Mouse (Mus musculus) ES-Bruce4 (cell line): ENCODE data around the gene Tdrd3. TPM values are rescaled to one million over a fixed set of nuclear protein-coding genes. Genes with fewer than 3 reads are reported as not detected.

Experiments used
- H3K27ac ChIP-seq: 2 replicates; pipeline ENCODE4 v1.5.1; 2012; ENCODE audit warnings: low read length, inconsistent platforms; ENCODE audit not compliant: insufficient read depth
- H3K27me3 ChIP-seq: 2 replicates; pipeline ENCODE4 v1.6.1; 2012; ENCODE audit warnings: mild to moderate bottlenecking, low read length, inconsistent platforms; ENCODE audit not compliant: control insufficient read depth, poor library complexity, insufficient read depth, severe bottlenecking
- H3K36me3 ChIP-seq: 2 replicates; pipeline ENCODE4 v1.6.1; 2012; ENCODE audit warnings: inconsistent platforms, mild to moderate bottlenecking, low read length, moderate library complexity; ENCODE audit not compliant: control insufficient read depth, poor library complexity, insufficient read depth, severe bottlenecking
- H3K4me1 ChIP-seq: one replicate; pipeline ENCODE4 v1.8.1; 2011; ENCODE audit warnings: low read length; ENCODE audit not compliant: control insufficient read depth, insufficient read depth
- H3K4me3 ChIP-seq: 2 replicates; pipeline ENCODE4 v1.5.1; 2011; ENCODE audit warnings: low read depth, mild to moderate bottlenecking, low read length
- H3K9ac ChIP-seq: 2 replicates; pipeline ENCODE4 v1.6.1; 2012; ENCODE audit warnings: low read depth, mild to moderate bottlenecking, inconsistent platforms; ENCODE audit not compliant: poor library complexity, severe bottlenecking
- H3K9me3 ChIP-seq: replicated peaks from 2 replicates; pipeline ENCODE4 v1.6.1; 2012; ENCODE audit warnings: mild to moderate bottlenecking, low read length, inconsistent platforms; ENCODE audit not compliant: control insufficient read depth, poor library complexity, insufficient read depth, severe bottlenecking
- CTCF ChIP-seq: IDR thresholded peaks from one replicate; pipeline ENCODE4 v1.8.1; 2011; ENCODE audit warnings: low read depth, low read length
- EP300 ChIP-seq: IDR thresholded peaks from 2 replicates; pipeline ENCODE4 v1.6.1; 2011; ENCODE audit warnings: low read depth, low read length; ENCODE audit not compliant: insufficient read depth
- POLR2A ChIP-seq: IDR thresholded peaks from one replicate; pipeline ENCODE4 v1.8.1; 2011; ENCODE audit warnings: low read length; ENCODE audit not compliant: insufficient read depth
- polyA plus RNA-seq: library from polyadenylated mRNA; stranded (reverse); fragments of >200 nt; gene quantifications from 2 replicates; pipeline ENCODE4 v1.2.4, GENCODE M21; 2011; ENCODE audit warnings: low read depth; ENCODE audit not compliant: missing spikeins, insufficient read depth, insufficient read length

The Tdrd3 gene
- polyA plus RNA-seq, 1 experiment = 20.1 TPM

DNA sequence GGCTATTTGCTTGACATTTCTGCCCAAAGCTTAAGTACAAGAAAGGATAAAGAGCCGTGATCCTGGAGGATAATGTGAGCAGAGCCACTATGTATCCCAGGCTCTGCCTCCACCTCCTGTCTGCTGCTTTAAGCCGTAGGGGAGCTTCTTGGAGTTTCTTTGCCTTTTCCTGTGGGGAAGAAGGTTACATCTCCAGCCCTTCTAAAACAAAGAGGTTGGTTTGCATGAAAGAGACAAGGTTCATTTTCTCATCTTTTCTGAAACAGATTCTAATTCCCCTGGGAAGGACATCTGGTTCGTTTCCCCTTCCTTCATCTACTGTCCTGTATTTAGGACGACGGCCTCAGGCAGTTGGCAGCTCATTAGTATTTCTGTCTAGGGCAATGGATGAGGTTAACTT lies 19.8 kb upstream of the Tdrd3 start:
- no peak for TF ChIP-seq EP300
- no peak for TF ChIP-seq POLR2A
- TF ChIP-seq CTCF = no peak
- H3K9ac ChIP-seq = no peak overlapping the region
- H3K4me1 ChIP-seq = no peaks in the 10 kb centered on the region
- no peak overlapping the region for H3K4me3 ChIP-seq
- peak overlapping the region; percentile 51; the same call in 1 of the 2 replicates for H3K27ac ChIP-seq
- H3K9me3 ChIP-seq = peaks cover 40% of the 10 kb centered on the region
- H3K36me3 ChIP-seq = no peaks in the 10 kb centered on the region
- H3K27me3 ChIP-seq = no peaks in the 10 kb centered on the region

GRCm38 (mm10) chr14:87415486-87415807 lies 992 bp upstream of the Tdrd3 start:
- Histone ChIP-seq H3K9me3 (no peaks in the 10 kb centered on the region), H3K4me3 (peak overlapping the region; percentile 63), H3K27ac (no peak overlapping the region), H3K4me1 (peaks cover 4% of the 10 kb centered on the region), H3K27me3 (no peaks in the 10 kb centered on the region), H3K36me3 (no peaks in the 10 kb centered on the region), H3K9ac (peak overlapping the region; percentile 67; the same call in 1 of the 2 replicates)
- TF ChIP-seq CTCF (no peak), EP300 (no peak), POLR2A (no peak)

DNA sequence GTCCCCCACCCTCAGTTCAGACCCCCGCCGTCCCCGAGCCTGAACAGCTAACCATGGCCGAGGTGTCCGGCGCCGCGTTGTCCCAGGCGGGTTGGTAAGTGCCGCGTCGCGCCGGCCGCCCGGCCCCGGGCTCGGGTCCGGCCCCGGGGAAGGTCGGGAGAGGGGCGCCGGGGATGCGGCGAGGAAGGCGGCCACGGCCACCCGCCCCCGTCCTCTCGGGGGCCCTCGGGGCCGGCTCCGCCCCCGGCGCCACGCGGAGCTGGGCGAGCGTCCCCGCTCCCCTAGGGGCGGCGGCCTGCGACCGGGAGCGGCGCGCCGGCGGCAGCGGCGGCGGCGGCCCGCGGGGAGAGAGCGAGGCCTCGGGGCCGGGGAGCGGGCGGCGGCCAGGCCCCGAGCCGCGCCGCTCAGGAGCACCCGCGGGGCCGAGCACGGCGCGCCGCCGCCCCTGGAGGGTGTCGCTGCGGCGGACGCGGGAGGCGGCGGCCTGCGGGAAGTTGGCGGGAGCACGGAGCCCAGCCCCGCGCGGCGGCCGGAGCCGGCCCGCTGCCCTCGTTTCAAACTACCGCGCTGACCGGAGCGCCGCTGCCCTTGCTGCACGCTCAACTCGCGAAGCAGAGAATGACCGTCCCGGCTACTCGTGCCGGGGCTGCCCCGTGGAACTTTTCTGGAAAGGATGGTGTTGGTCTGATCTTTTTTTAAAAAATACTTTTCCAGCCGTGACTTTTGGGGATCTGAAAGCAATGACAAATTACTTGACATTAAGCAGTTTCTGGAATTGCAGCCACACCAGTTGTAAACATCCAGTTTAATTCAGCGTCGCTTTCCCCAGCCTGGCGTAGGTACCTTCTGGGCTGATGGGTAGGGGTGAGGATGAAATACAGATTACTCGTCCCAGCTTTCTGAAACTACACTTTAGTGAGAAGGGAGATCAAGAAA lies 584 bp downstream of the Tdrd3 start:
- Histone ChIP-seq H3K36me3 (no peaks in the 10 kb centered on the region), H3K27me3 (no peaks in the 10 kb centered on the region), H3K4me1 (no peaks in the 10 kb centered on the region), H3K9ac (peak overlapping the region; percentile 92), H3K27ac (peak overlapping the region; percentile 71), H3K9me3 (no peaks in the 10 kb centered on the region), H3K4me3 (peak overlapping the region; percentile 91)
- no peak for TF ChIP-seq CTCF
- no peak for TF ChIP-seq EP300
- no peak for TF ChIP-seq POLR2A

DNA sequence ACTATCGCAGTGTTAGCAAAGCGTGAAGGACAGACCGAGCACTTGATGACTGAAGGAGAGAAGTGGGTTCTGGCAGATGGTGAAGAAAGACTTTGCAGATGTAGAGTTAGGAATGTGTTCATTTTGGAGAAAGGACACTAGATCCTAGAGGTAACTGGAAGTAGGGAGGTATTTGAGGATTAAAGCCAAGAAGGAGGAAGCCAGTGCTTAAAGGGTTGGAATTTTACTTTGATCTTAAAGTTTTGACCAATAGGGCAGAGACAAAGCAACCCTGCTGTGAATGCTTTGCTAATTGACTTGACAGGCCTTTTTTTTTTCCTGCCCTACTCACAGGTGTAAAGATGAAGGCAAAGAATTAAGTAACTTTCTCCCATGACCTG lies 1.2 kb downstream of the Tdrd3 start:
- Histone ChIP-seq H3K4me1 (no peaks in the 10 kb centered on the region), H3K4me3 (peak overlapping the region; percentile 91), H3K36me3 (no peaks in the 10 kb centered on the region), H3K27ac (peak overlapping the region; percentile 53), H3K27me3 (no peaks in the 10 kb centered on the region), H3K9me3 (no peaks in the 10 kb centered on the region), H3K9ac (peak overlapping the region; percentile 92)
- TF ChIP-seq CTCF = no peak
- no peak for TF ChIP-seq POLR2A
- no peak for TF ChIP-seq EP300

- Histone ChIP-seq H3K4me3 (no peak overlapping the region), H3K36me3 (no peaks in the 10 kb centered on the region), H3K9me3 (no peaks in the 10 kb centered on the region)
These were observed 3.3 kb downstream of the Tdrd3 start for GRCm38 (mm10) chr14:87419740-87420139.

GRCm38 (mm10) chr14:87420576-87420975 lies 4.1 kb downstream of the Tdrd3 start:
- no peak overlapping the region for H3K4me3 ChIP-seq
- no peaks in the 10 kb centered on the region for H3K9me3 ChIP-seq
- H3K27ac ChIP-seq = no peak overlapping the region
- H3K9ac ChIP-seq = no peak overlapping the region
- no peaks in the 10 kb centered on the region for H3K27me3 ChIP-seq
- H3K4me1 ChIP-seq = no peaks in the 10 kb centered on the region
- TF ChIP-seq CTCF (no peak), POLR2A (no peak), EP300 (no peak)
- no peaks in the 10 kb centered on the region for H3K36me3 ChIP-seq

More at GRCm38 (mm10) chr14:87419740-87420139, 3.3 kb downstream of the Tdrd3 start:
- Histone ChIP-seq H3K9ac (no peak overlapping the region), H3K27ac (no peak overlapping the region), H3K27me3 (no peaks in the 10 kb centered on the region), H3K4me1 (no peaks in the 10 kb centered on the region)
- no peak for TF ChIP-seq EP300
- TF ChIP-seq CTCF = no peak
- no peak for TF ChIP-seq POLR2A
